Mouse (Mus musculus) liver, embryonic 18 days (tissue): Measurements from ENCODE around the gene Panx3. TPM values are rescaled to one million over a fixed set of nuclear protein-coding genes. Genes with fewer than 3 reads are reported as not detected.

ENCODE experiments used
- polyA plus RNA-seq: library from polyadenylated mRNA; depleted of rRNA; stranded (reverse); fragments of >200 nt; gene quantifications from 2 replicates; pipeline ENCODE4 v1.2.3, GENCODE M21; 2012; rRNA removed

The Panx3 gene
- polyA plus RNA-seq: not detected in 2 replicates

GRCm38 (mm10) chr9:37669115-37669514 is at the start of gene Panx3:
Gene Panx3, minus strand, starts transcription at chr9:37669235.

GRCm38 (mm10) chr9:37716150-37716549 is 47.1 kb upstream of the Panx3 start, which contains the start of gene Olfr160:
Gene Olfr160, minus strand, starts transcription at chr9:37716250.

GRCm38 (mm10) chr9:37656931-37657481 is 12.0 kb downstream of the Panx3 start, which contains the start of gene Tbrg1:
Gene Tbrg1, minus strand, starts transcription at chr9:37657312.

GRCm38 (mm10) chr9:37613182-37613910 is 55.7 kb downstream of the Panx3 start, which contains the start of gene Spa17:
Gene Spa17, minus strand, starts transcription at chr9:37613722.

Other genes starting within 250 kb of the Panx3 start
- 0.29 and 0.43 TPM in 2 replicates for gene Robo3, start 236.0 kb downstream of the Panx3 start, polyA plus RNA-seq
- gene Msantd2, start 179.9 kb downstream of the Panx3 start, polyA plus RNA-seq: 9.9 and 11.4 TPM in 2 replicates
- gene Esam, start 141.2 kb downstream of the Panx3 start, polyA plus RNA-seq: 10.9 and 11.6 TPM in 2 replicates
- 0.84 and 0.95 TPM in 2 replicates for gene Vsig2, start 130.0 kb downstream of the Panx3 start, polyA plus RNA-seq
- gene Nrgn, start 116.3 kb downstream of the Panx3 start, polyA plus RNA-seq: 5.8 and 6.3 TPM in 2 replicates
- gene Siae, start 113.5 kb downstream of the Panx3 start, polyA plus RNA-seq: 3.5 and 3.8 TPM in 2 replicates
- gene Spa17, start 55.5 kb downstream of the Panx3 start, polyA plus RNA-seq: 1.2 TPM in 2 replicates
- 30.0 and 33.7 TPM in 2 replicates for gene Tbrg1, start 11.9 kb downstream of the Panx3 start, polyA plus RNA-seq
- not detected in 2 replicates for gene Olfr160, start 47.0 kb upstream of the Panx3 start, polyA plus RNA-seq
- gene Olfr874, start 75.9 kb upstream of the Panx3 start, polyA plus RNA-seq: not detected in 2 replicates
- gene Olfr875, start 102.6 kb upstream of the Panx3 start, polyA plus RNA-seq: not detected in 2 replicates
- gene Olfr876, start 133.8 kb upstream of the Panx3 start, polyA plus RNA-seq: not detected in 2 replicates
- not detected in 2 replicates for gene Olfr877, start 185.0 kb upstream of the Panx3 start, polyA plus RNA-seq
- not detected in 2 replicates for gene Olfr145, start 227.5 kb upstream of the Panx3 start, polyA plus RNA-seq
- not detected in 2 replicates for gene Olfr878, start 248.6 kb upstream of the Panx3 start, polyA plus RNA-seq